Mouse (Mus musculus): ENCODE measurements around the gene Mrpl44. TPM values are rescaled to one million over a fixed set of nuclear protein-coding genes. Genes with fewer than 3 reads are reported as not detected.

Gene Mrpl44
- polyA plus RNA-seq, 1 experiment, result 15.1 TPM

GRCm38 (mm10) chr1:79768231-79768630 is 7.6 kb upstream of the Mrpl44 start:
- H3K4me3 ChIP-seq (ENCODE audit: control insufficient read depth, insufficient read depth, low read length), result no peak overlapping the region
- no peaks in the 10 kb centered on the region for H3K4me1 ChIP-seq (replicated peaks; ENCODE audit: control insufficient read depth, insufficient read depth, low read length)
- H3K27ac ChIP-seq (ENCODE audit: control insufficient read depth, insufficient read depth, low read length), result no peak overlapping the region
- no peaks in the 10 kb centered on the region for H3K36me3 ChIP-seq (ENCODE audit: control insufficient read depth, insufficient read depth, low read length)
- no peaks in the 10 kb centered on the region for H3K27me3 ChIP-seq (ENCODE audit: control insufficient read depth, insufficient read depth, low read length)
- TF ChIP-seq POLR2A (IDR thresholded peaks at IDR 0.05; ENCODE audit: control insufficient read depth, extremely low read depth, insufficient read depth, low read length, poor library complexity) (no peak), CTCF (IDR thresholded peaks at IDR 0.05; ENCODE audit: borderline replicate concordance, control insufficient read depth, extremely low read depth, insufficient read depth, low read length, poor library complexity) (no peak)
- no peak for DNase-seq
- WGBS, result 6% methylated on average over 1 of the region's 1 CpGs

DNA sequence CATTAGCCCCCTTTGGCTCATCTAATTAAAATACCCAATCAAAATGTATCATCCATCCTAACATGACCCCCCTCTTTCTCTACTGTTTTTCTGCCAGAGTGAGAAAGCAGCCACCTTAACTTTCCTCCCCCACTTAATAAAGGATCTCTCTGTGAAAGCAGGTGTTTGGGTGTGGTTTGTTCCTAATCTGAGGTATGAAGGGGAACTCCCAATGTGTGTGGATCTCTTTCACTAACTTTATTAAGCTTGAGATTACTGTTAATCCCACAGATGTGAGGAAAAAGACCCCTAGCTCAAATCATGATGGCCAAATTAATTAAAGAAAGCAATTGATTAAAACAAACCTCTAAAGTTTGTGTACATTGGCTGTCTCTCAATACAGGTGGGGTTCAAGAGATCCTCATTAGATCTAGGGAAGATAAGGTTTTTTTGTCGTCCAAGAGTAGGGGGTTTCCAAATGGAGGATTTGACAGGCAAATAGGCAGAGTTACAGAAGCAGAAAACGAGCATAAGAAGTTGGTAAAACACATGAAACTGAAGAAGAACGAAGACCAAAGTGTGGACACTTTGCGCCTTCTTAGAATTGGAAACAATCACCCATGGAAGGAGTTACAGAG is 1.5 kb upstream of the Mrpl44 start:
- H3K36me3 ChIP-seq (ENCODE audit: control insufficient read depth, insufficient read depth, low read length), result peaks cover 14% of the 10 kb centered on the region
- no peak overlapping the region for H3K4me3 ChIP-seq (ENCODE audit: control insufficient read depth, insufficient read depth, low read length)
- H3K4me1 ChIP-seq (replicated peaks; ENCODE audit: control insufficient read depth, insufficient read depth, low read length), result no peaks in the 10 kb centered on the region
- WGBS, result 92% methylated on average over 4 of the region's 4 CpGs
- no peak for DNase-seq
- H3K27me3 ChIP-seq (ENCODE audit: control insufficient read depth, insufficient read depth, low read length), result no peaks in the 10 kb centered on the region
- no peak for TF ChIP-seq CTCF (IDR thresholded peaks at IDR 0.05; ENCODE audit: borderline replicate concordance, control insufficient read depth, extremely low read depth, insufficient read depth, low read length, poor library complexity)
- no peak for TF ChIP-seq POLR2A (IDR thresholded peaks at IDR 0.05; ENCODE audit: control insufficient read depth, extremely low read depth, insufficient read depth, low read length, poor library complexity)
- no peak overlapping the region for H3K27ac ChIP-seq (ENCODE audit: control insufficient read depth, insufficient read depth, low read length)

DNA sequence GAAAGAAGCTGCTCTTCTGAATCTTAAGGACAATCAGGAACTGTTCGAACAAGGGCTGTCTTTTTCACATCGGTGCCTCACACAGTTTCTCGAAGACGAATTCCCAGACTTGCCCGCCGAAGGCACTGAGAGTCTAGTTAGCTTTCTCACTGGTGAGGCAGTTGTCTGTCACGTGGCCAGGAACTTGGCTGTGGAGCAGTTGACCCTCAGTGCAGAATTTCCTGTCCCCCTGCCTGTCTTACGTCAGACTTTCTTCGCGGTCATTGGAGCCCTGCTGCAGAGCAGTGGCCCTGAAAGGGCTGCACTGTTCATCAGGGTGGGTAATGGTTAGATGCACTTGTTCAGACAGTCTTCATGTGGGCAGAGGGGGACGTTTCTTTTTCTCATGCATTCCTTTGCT is 2.2 kb downstream of the Mrpl44 start:
- Histone ChIP-seq H3K4me1 (replicated peaks; ENCODE audit: control insufficient read depth, insufficient read depth, low read length) (no peaks in the 10 kb centered on the region), H3K27me3 (ENCODE audit: control insufficient read depth, insufficient read depth, low read length) (no peaks in the 10 kb centered on the region), H3K4me3 (ENCODE audit: control insufficient read depth, insufficient read depth, low read length) (no peak overlapping the region), H3K27ac (ENCODE audit: control insufficient read depth, insufficient read depth, low read length) (no peak overlapping the region), H3K36me3 (ENCODE audit: control insufficient read depth, insufficient read depth, low read length) (peaks cover 46% of the 10 kb centered on the region)
- no peak for DNase-seq
- TF ChIP-seq POLR2A (IDR thresholded peaks at IDR 0.05; ENCODE audit: control insufficient read depth, extremely low read depth, insufficient read depth, low read length, poor library complexity) (no peak), CTCF (IDR thresholded peaks at IDR 0.05; ENCODE audit: borderline replicate concordance, control insufficient read depth, extremely low read depth, insufficient read depth, low read length, poor library complexity) (no peak)
- WGBS, result 91% methylated on average over 11 of the region's 11 CpGs

DNA sequence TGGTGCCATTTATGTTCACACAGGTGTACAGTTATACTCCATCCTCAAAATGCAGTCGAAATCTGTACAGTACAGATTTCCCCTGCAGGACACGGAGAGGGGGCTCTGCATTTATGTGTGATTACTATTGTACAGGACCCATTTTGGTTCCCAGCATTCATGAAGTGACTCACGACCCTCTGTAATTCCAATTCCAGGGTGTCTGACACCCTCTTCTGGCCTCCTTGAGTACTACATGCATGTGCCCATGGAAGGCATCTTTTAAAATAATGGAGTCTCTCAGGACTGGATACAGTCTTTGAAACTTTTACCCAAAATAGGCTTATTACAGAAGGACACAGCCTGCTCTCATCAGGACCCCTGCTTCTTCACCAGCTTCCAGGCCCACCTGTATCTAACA is 6.6 kb downstream of the Mrpl44 start:
- Histone ChIP-seq H3K27ac (ENCODE audit: control insufficient read depth, insufficient read depth, low read length) (no peak overlapping the region), H3K4me3 (ENCODE audit: control insufficient read depth, insufficient read depth, low read length) (no peak overlapping the region), H3K4me1 (replicated peaks; ENCODE audit: control insufficient read depth, insufficient read depth, low read length) (no peaks in the 10 kb centered on the region), H3K36me3 (ENCODE audit: control insufficient read depth, insufficient read depth, low read length) (peaks cover 46% of the 10 kb centered on the region), H3K27me3 (ENCODE audit: control insufficient read depth, insufficient read depth, low read length) (no peaks in the 10 kb centered on the region)
- TF ChIP-seq CTCF (IDR thresholded peaks at IDR 0.05; ENCODE audit: borderline replicate concordance, control insufficient read depth, extremely low read depth, insufficient read depth, low read length, poor library complexity) (no peak), POLR2A (IDR thresholded peaks at IDR 0.05; ENCODE audit: control insufficient read depth, extremely low read depth, insufficient read depth, low read length, poor library complexity) (no peak)
- 93% methylated on average over 3 of the region's 3 CpGs for WGBS
- DNase-seq, result peak; percentile 31

DNA sequence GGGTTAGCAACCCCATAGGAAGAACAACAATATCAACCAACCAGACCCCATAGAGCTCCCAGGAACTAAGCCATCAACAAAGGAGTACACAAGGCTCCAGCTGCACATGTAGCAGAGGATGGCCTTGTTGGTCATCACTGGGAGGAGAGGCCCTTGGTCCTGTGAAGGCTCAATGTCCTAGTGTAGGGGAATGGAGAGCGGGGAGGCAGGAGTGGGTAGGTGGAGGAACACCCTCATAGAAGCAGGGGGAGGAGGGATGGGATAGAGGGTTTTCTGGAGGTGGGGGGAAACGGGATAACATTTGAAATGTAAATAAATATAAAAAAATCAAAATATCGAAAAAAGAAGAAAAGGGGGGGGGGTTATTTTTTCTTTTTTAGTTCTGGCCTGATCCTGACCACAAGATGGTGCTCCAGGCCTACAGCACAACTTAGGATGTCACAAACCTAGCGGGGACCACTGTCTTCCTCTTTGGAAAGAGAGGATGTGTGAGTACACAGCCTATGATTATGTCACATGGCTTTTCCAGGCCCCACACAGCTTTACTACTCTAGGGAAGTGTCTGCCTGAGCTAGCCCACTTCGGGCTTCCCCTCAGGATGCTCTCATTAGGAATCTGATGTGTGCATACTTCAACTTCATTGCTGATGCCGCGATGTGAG is 10.6 kb downstream of the Mrpl44 start:
- TF ChIP-seq POLR2A (IDR thresholded peaks at IDR 0.05; ENCODE audit: control insufficient read depth, extremely low read depth, insufficient read depth, low read length, poor library complexity) (no peak), CTCF (IDR thresholded peaks at IDR 0.05; ENCODE audit: borderline replicate concordance, control insufficient read depth, extremely low read depth, insufficient read depth, low read length, poor library complexity) (no peak)

DNA sequence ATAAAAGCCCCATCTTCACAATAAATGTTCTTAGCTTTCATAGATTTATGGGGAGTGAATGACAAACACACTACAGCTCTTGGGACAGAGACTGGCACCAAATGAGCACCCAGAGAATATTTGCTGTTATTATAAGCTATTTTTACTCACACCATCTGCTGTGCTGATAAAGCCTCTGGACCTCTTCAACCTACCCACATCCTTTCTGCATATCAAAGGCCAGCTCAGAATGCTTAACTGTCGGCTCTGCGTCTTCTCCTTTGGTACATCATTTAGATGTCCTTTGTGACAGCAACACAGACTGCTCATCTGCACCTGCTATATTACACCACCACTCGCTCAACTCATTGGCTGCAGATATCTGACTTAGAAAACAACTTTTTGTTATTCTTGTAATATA is 21.3 kb downstream of the Mrpl44 start:
- Histone ChIP-seq H3K27ac (ENCODE audit: control insufficient read depth, insufficient read depth, low read length) (no peak overlapping the region), H3K36me3 (ENCODE audit: control insufficient read depth, insufficient read depth, low read length) (no peaks in the 10 kb centered on the region), H3K27me3 (ENCODE audit: control insufficient read depth, insufficient read depth, low read length) (no peaks in the 10 kb centered on the region), H3K4me3 (ENCODE audit: control insufficient read depth, insufficient read depth, low read length) (no peak overlapping the region), H3K4me1 (replicated peaks; ENCODE audit: control insufficient read depth, insufficient read depth, low read length) (no peaks in the 10 kb centered on the region)
- DNase-seq, result no peak
- TF ChIP-seq POLR2A (IDR thresholded peaks at IDR 0.05; ENCODE audit: control insufficient read depth, extremely low read depth, insufficient read depth, low read length, poor library complexity) (no peak), CTCF (IDR thresholded peaks at IDR 0.05; ENCODE audit: borderline replicate concordance, control insufficient read depth, extremely low read depth, insufficient read depth, low read length, poor library complexity) (no peak)
- 16% methylated on average over 3 of the region's 3 CpGs for WGBS

More for the DNA sequence above, 10.6 kb downstream of the Mrpl44 start:
- H3K36me3 ChIP-seq (ENCODE audit: control insufficient read depth, insufficient read depth, low read length), result peaks cover 11% of the 10 kb centered on the region
- no peak overlapping the region for H3K4me3 ChIP-seq (ENCODE audit: control insufficient read depth, insufficient read depth, low read length)
- no peaks in the 10 kb centered on the region for H3K27me3 ChIP-seq (ENCODE audit: control insufficient read depth, insufficient read depth, low read length)
- no peak overlapping the region for H3K27ac ChIP-seq (ENCODE audit: control insufficient read depth, insufficient read depth, low read length)
- DNase-seq, result no peak
- 70% methylated on average over 7 of the region's 7 CpGs for WGBS
- no peaks in the 10 kb centered on the region for H3K4me1 ChIP-seq (replicated peaks; ENCODE audit: control insufficient read depth, insufficient read depth, low read length)
